Mouse (Mus musculus) thymus, adult 2 months (tissue): ENCODE measurements around the gene Etaa1.

ENCODE experiments used
- CTCF ChIP-seq: fragments of 200-500 bp; IDR thresholded peaks from 2 replicates; pipeline ENCODE4 v1.5.1; 2012; ENCODE audit warnings: mild to moderate bottlenecking, control low read depth, low read length, moderate library complexity, borderline replicate concordance; ENCODE audit not compliant: control insufficient read depth, poor library complexity, insufficient read depth; ENCODE audit errors: extremely low read depth
- POLR2A ChIP-seq: fragments of 200-500 bp; IDR thresholded peaks from 2 replicates; pipeline ENCODE4 v1.6.1; 2012; ENCODE audit warnings: mild to moderate bottlenecking, low read length, control low read depth, moderate library complexity; ENCODE audit not compliant: control insufficient read depth, poor library complexity, insufficient read depth; ENCODE audit errors: extremely low read depth

DNA sequence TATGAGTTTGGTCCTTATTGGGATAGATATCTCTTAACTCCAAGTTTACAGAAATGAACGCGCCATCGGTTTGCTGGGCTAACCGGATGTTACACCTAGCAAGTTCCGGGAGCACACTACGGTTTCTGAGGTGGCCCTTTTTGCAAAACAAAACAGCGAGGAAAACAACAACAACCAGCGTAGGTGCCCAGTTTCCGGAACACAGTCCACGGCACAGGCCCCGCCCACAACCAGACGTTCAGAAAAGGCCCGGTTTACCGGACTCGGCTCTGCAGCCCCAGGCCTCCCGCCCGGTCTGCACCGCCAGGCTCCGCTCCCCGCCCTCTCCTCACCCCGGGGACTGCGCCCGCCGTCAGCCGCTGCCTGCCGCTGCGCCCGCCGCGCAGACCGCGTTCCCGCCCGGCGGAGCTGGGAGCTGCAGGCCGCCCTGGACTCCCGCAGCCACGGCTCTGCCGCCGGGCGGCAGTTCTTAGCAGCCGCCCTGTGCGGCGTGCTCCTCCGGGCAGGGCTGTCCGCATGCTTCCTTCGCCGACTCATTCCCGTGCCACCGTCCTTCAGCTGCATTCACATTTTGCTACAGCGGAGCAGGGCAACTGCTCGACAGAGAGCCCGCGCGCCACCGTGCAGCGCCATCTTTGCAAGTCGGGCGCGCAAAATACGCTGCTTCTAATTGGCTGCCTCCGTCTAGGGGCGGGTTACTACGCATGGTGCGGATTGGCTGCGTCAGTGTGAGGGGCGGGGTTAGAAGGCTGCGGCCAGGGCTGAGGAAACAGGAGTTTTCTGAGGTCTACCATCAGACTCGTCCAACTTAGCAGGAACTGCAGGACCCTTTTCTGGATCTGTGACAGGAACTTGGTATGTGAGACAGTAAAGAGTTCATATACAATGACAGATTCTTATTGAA, at the start of gene Etaa1:
- TF ChIP-seq POLR2A (peak; percentile 78), CTCF (peak; percentile 52; the same call in 1 of the 2 replicates)
